Mouse (Mus musculus): ENCODE results near the gene Herc2. TPM values are rescaled to one million over a fixed set of nuclear protein-coding genes. Genes with fewer than 3 reads are reported as not detected.

Herc2 gene
- total RNA-seq, 2 experiments from 2014 or later: 138 to 151 TPM

GRCm38 (mm10) chr7:56201483-56202218, 151.7 kb downstream of the Herc2 start:
- no peak for DNase-seq

GRCm38 (mm10) chr7:56202843-56203242, 152.8 kb downstream of the Herc2 start:
- no peak for DNase-seq

- DNase-seq: no peak
Observed at GRCm38 (mm10) chr7:56203286-56203685, 153.3 kb downstream of the Herc2 start.

DNA sequence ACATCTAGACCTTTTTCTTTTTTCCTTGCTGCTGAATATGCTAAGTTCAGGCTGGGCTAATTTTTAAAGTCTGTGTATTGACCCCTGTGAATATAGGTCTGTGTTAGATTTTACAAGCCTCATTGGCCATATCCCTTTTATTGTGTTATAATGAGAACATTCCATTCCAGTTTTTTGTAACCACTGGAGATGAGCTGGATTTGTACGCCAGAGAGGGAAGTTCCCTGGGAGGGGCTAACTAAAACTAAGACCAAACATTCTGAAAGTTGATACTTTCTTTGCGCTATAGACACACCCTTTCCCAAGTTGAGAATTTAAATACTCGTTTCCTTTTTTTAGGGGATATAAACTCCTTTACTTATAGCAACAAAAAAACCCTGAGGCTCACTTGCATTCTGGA, 154.9 kb downstream of the Herc2 start:
- DNase-seq: no peak

- DNase-seq: no peak
Observed at GRCm38 (mm10) chr7:56220811-56221210, 170.8 kb downstream of the Herc2 start.

GRCm38 (mm10) chr7:56235794-56236423, 185.9 kb downstream of the Herc2 start:
- no peak for DNase-seq

- no peak for DNase-seq
Observed at GRCm38 (mm10) chr7:56236617-56237016, 186.6 kb downstream of the Herc2 start.

DNA sequence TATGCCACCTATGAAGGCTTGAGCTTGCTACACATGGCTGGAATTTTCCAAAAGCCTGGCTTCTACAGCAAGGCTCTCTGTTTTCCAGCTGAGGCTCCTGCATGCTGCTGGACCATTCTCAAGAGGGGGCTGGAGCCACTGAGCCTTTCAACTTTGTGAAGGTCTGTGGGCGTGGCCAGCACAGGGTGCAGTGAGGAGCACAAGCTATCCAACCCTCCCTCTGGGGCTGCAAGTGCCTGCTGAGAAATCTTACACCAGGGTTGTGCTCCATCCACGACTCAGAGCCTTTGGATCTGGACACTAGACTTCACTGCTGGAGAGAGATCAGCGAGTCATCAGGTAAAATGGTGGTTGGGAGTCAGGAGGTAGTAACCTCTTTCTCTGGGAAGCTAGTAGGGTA, 189.5 kb downstream of the Herc2 start, which contains the start of gene Oca2:
Oca2 (plus strand) TSS at position 218 of the 400 bp plus-strand sequence.
- DNase-seq: no peak

- DNase-seq: no peak
Observed at GRCm38 (mm10) chr7:56254568-56254967, 204.6 kb downstream of the Herc2 start.

DNA sequence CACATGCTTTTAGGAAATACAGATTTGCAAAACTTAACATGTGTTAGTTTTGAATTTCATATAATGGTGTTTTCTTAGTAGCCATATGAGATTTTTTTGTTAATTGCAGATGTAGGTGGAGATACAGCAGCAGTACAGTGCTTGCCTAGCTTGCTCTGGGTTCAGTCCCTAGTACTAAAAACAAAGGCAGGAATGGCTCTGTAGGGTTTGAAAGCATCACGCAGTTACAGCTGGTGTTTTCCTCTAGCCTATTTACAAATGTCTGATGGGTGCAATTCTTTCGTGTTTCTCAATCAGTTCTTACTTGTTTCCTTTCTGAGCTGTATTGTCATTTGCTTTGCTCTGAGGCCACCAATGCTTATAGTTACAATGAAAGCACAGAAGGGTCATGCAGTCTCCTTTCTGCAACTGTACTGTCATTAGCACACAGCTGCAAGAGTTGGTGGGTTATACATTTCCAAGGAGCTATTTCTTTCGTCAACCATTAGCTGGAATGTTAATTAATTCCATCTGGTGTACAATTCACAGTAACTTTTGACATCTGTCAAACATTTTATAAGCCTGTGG, 208.0 kb downstream of the Herc2 start:
- no peak for DNase-seq

DNA sequence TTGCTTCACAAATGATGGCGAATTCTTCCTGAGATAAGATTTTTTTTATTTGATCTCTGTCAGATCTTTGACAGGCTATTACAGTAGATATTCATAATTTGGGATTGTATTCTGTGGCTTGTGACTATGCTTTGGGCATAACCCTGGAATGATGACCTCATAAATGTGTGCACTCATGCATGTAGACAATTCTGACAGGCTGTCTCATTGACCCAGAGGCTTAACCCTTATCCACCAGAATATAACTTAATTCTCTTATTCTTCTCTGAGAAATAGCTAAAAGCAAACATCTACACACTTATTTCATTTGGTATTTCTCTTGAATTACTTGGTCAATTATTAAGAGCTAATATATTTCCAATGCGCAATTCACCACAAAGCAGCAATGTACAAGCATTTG, 227.5 kb downstream of the Herc2 start:
- no peak for DNase-seq

Other genes starting within 250 kb of the Herc2 start
- gene Cyfip1, start 208.5 kb upstream of the Herc2 start, total RNA-seq (2021): 100 to 1,000 TPM; 107 to 121 TPM
- 10 to 100 TPM; 44.9 to 61.6 TPM for gene Nipa2, start 87.7 kb upstream of the Herc2 start, total RNA-seq (2021)
- gene Nipa1, start 30.2 kb upstream of the Herc2 start, total RNA-seq (2021): 10 to 100 TPM; 60.5 to 61.2 TPM
- under 1 TPM; 0.25 to 0.81 TPM for gene Oca2, start 189.6 kb downstream of the Herc2 start, total RNA-seq (2021)